Mouse (Mus musculus): ENCODE results near the gene Galnt12.
A peak's percentile ranks its signal among the peaks of the same experiment; 100 is the strongest.

Galnt12 gene

DNA sequence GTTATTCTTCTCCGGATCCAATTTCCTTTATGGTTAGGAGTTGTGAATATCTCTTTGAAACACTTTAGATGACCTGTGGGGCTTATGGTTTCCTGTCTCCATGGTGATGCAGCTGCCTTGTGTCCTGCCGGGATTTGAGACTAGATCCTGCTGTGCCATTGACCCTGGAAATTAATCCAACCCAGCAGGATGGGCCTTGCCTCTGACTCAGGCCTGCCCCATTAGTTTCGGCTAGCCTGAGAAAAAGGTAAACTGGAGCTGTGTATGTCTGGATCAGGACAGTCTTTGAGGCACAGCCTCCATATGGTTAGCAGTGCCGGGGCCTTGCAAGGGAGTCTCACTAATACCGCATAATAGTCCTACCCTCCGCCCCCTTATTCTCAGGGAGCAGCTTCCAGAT lies 1.9 kb downstream of the Galnt12 start:
- no peak for DNase-seq (ENCODE audit: low read depth, low spot score)

DNA sequence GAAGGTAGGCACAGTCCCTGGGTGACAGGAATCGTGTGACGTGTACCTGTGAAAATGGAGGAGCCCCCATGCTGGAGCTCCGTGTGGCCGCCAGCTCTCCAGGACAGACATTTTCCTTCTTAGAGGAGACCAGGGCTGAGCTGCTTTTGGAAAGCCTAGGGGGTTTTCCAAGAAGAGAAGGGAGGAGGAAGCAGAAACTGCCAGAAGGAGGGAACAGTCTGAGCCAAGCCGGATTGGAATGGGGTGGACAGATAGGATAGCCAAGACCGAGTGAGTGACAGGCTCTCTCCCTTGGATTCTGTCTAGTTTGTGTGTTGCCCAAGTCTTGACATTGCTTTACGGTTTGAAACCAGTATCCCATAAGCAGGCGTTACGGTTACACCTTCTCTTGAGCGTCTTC lies 11.9 kb downstream of the Galnt12 start:
- DNase-seq (ENCODE audit: low read depth, low spot score), result no peak

DNA sequence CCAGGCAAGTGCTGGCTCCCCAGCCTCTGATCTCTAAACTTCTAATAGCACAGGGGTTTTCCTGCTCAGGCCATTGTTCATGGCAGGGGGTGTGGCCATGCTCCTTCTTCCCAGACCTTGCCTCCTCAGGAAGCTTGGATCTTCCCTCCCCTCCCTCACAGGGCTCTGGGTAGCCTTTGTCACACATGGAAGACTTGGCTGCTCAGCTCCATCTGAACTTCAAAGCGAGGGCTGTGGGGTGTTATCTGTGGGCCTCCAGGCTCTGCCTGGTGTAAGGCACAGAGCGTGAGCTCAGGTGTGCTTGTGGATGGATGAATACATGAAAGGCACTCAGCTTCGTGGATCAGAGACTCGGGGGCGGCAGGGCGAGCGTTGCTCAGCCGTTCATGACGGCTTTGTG lies 20.2 kb downstream of the Galnt12 start:
- no peak for DNase-seq (ENCODE audit: low read depth, low spot score)

DNA sequence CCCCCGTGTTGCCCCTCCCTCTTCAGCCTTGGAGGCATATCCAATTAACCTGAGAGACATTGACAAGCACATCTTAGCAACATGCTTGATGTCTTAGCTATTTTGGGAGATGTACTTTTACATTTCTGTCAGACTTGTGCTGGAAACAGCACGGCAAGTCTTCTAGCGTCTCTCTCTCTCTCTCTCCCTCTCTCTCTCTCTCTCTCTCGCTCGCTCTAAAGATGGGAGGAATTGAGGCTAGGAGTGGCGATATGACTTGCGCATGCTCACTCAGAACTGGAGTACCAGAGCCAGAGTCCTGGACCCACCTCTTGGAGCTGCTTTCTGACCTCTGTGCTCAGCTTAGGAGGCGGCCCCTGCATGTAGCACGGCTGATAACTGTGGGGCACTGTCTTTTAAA lies 20.9 kb downstream of the Galnt12 start:
- DNase-seq (ENCODE audit: low read depth, low spot score), result no peak

DNA sequence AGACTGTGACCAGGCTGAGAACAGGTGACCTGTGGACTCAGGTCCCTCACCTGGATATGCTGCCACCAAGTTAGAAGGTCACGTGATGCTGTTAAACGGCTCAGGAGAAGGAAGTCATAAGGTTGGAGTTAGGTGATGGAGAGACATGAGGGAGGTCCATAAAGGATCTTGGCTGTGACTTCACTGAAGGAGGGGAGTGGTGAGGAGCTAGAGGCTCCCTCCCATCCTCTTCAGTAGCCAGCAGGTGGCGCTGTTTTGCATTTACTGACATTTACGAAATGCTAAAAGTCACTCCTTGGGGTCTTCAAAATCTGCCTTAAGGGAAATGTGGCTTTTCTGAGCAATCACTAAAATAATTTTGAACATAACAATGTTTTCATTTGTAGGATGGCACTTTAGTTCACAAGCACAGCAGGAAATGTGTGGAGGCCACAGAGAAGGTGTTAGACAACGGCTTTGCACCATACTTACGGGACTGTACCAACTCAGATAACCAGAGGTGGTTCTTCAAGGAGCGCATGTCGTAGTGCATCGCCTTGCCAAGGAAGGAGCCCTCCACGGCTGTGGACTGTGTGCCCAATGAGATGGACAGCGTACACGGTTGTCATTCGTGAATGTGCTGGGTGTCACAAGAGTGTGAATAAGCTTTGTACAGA lies 30.5 kb downstream of the Galnt12 start:
- DNase-seq (ENCODE audit: low read depth, low spot score), result peak; percentile 69

DNA sequence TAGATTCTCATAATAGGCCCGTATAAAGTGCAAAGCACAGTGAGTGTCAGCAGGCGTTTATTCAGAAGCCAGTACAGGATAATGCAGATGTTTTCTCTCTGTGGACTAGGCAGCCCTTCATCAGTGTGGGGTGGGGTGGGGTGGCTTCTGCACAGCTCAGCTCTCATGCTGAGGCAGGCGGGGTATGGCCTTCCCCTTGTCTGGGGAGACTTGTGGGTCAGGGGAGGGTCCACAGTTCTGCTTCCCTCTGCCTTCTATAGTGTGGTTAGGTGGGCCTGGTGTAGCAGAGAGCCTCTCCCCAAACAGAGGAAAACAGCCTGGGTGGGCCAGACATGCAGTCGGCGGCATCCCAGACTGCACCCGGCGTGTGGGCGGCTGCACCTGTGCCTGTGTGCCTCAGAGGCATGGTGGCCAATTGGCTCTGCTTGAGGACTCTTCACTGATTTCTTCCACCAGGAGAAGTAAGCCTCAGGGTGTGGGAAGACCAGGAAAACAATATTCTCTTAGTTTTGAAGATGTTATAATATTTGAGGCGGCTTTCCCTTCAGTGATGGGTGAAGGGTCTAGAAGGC lies 32.5 kb downstream of the Galnt12 start:
- DNase-seq (ENCODE audit: low read depth, low spot score), result no peak

DNA sequence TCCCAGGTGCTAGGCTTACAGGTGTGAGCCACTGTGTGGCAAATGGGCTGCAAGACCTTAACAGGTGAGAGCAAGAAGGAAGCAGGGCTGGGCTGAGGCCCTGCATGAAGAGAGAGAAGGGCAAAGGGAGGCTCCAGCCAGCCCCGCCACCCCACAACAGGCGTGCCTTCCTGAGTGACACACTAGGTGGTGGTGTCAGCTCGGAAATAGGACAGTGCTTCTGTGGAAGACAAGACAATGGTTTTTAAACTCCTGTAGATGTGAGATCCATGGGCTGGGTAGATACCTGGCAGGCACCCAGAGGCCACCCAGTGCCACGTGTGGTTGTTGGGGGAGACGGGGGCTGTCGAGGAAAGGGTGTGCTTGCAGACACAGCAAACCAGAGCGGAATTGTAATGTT lies 36.8 kb downstream of the Galnt12 start:
- no peak for DNase-seq (ENCODE audit: low read depth, low spot score)

DNA sequence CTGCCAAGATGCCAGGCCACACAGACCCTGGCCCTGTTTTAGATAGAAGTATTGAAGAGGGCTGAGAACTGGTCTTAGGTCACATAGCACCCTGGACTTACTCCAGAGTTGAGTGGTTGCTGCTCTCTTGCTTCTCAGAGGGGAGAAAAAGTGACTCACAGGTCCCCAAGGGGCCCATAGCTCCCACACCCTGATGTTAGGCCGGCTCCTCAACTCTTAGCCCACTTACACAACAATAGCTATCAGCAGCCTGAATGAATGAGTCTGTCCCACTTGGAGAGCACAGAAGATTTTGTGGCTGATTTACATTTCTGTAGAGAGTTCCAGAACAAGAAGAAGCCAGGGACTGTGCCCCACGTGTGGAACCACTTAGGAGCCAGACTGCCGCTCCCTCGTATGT lies 37.9 kb downstream of the Galnt12 start:
- no peak for DNase-seq (ENCODE audit: low read depth, low spot score)

DNA sequence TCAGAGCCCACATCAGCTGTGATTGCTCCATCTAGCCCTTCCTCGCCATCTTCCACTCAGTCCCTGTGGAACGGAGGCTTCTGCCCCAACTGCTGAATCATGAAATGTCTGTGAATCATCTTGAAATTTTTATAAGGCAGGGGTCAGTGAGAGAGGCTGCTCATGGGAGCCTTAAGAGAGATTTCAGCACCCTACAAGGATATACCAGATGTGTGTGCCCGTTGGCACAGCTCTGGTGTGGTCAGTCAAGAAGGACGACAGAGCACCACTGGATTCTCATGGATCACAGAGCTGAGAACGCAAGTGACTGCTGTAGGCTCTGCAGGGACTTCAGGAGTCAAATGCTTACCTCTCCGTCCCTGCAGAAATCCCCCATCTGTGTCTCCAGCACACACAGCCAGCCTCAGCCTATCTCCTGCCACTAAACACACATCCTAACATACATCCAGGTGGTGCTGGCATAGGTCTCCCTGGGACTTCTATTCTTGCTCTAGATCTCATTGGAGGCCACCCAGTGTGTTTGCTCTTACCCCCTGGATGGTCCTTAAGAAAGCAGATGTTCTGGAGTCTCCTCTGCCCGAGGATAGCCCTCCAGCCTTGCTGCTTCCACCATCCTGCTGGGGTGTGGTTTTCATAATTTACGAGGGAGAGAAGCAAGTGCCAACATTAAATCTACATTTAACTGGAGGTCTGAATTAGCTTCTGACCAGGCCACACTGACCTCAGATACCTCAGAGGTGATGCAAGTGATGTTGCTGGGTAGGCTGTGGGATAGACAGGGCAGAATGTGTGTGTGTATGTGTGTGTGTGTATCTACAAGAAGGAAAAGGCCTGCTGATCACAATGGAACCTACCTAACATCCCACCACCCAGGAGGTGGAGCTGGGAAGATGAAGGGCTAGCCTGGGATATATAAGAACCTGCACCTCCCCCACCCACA lies 38.7 kb downstream of the Galnt12 start:
- no peak for DNase-seq (ENCODE audit: low read depth, low spot score)

DNA sequence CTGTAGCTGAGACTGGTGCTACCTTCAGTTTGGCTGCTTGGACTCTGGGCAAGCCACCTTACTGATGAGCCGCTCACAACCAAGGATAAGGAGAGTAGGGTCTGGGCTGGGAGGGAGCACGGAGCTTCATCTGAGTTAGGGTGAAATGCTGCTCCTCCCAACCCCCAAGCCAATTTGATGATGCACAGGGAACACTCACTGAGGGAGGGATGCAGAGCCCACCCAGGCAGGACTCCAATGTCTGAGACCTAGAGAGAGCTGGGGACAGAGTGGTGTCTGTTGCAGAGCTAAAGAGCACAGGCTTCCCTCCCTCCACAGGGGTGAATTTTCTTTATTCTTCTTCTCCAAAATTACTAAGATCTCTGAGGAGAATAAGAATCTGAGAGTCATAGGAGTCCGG lies 40.2 kb downstream of the Galnt12 start:
- no peak for DNase-seq (ENCODE audit: low read depth, low spot score)

DNA sequence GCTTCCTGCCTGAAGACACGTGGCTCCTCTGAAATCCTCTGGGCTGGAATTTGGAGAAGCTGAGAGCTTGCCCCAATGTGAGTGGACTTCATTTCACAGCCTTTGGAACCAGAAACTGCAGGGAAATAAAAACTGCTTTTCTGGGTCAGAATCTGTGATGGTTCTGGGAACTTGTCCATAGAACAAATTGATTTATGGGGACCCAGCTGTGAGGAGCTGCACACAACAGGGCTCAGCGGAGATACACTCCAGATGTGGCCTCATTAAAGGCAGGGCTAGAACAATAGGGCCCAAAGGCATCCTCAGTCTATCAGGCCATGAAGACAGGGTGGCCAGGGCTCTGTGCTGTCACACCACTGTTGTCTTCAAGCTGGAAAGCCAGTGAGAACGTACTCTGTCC lies 40.7 kb downstream of the Galnt12 start:
- DNase-seq (ENCODE audit: low read depth, low spot score), result no peak

DNA sequence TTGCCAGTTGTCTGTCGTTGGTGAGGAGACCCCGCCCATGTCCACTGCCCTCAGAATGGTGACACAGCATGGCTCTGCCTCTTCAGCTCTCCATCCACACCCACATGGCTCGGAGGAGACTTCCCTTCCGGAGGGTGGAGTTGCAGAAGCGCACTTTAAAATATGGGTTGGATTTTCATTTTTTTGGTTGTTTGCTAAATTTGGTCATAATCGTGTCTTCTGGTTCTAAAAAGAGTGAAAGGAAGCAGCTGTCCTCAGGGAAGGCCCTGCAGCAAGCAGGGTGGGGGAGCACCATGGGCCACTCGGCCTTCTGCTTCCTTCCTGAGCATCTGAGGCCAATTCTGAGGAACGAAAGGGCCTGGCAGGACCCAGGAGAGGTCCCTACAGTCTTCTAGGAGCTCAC lies 45.0 kb downstream of the Galnt12 start:
- no peak for DNase-seq (ENCODE audit: low read depth, low spot score)

DNA sequence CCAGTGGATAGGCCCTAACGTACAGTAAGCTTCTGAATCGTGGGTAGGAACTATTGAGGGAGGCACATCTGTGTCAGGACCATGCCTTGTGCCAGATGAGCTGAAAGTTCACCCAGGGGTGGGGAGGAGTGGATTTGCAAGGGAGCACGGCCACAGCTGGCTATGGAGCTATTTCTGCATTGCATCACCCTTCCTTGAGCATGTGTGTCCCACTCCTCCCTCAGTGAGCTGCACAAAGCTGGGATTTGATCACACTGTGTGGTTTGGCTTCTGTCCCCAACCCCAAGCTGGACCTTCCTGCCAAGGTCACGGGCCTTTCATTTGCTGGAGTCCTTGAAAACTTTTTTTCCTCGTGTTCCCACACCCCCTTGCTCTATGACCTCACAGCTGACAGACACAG lies 45.8 kb downstream of the Galnt12 start:
- DNase-seq (ENCODE audit: low read depth, low spot score), result no peak

DNA sequence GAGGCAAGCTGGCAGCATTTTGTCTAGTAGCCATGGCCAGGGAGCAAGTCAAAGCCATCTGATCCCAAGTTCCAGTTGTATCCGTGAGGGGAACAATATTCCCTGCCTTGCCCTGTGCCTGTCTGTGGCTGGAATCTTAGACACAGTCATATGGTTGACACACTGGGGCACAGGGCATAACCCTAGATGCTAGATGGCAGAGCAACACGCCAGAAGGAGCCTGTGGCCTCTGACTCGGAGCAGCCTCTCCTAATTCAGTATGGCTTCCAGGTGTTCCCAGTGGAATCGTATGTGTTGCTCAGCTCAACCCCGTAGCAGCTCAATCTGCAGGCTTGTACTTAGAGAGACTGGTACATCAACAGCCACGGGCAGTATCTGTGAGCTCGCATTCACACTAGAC lies 46.7 kb downstream of the Galnt12 start:
- no peak for DNase-seq (ENCODE audit: low read depth, low spot score)

DNA sequence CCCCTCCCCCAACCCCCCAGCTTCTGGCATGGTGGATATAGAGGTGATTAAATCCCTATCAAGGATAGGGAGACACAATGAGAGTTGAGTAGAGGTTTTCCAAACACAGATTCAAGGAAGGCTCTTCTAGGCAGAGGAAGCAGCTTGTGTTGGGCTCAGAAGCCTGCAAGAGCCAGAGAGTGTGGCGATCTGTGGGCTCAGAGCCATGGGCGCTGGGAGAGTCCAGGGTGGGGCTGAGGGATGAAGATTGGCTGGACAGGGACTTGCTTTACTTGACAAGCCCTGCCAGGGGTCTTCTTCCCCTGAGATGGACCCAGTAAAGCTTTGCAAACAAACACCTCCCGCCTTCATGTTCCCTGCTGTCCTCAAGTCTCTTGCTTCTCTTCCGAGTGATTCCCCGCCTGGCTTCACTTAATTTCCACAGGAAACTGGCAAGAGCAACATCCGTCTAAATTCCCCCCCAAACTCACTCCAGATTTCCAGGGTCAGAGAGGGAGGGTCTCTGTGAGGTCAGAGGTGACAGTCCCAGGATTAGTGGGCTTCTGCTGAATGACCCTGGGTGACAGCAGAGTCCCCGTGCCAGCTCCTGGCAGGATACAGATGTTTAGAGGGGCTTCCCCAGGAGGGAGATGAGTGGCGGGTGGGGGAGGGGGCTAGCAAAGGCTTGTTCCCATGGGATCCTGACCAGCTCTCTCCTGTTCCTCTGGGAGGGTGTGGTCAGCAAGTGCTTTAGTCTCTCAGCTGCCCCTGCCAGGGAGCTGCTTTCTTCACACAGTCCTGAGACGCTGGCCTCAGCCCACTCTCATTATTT lies 47.5 kb downstream of the Galnt12 start:
- no peak for DNase-seq (ENCODE audit: low read depth, low spot score)

DNA sequence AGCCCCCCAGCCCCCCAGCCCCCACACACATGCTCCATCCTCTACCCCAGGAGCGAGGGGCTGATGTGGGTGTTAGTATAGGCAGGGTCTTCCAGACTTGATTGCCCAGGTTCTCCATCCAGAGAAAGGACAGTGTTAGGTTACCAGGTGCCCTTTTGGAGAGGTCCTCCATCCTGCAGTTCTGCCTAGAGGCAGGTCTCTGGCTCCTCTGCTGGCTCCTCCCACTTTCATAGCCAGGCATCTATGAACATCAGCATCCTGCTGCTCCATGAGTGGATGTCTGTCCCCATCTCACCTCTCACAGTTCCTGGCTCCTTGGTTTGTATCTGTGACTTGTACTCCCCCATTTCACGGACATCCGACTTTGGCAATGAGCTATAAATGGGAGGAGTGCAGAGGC lies 48.6 kb downstream of the Galnt12 start:
- no peak for DNase-seq (ENCODE audit: low read depth, low spot score)

DNA sequence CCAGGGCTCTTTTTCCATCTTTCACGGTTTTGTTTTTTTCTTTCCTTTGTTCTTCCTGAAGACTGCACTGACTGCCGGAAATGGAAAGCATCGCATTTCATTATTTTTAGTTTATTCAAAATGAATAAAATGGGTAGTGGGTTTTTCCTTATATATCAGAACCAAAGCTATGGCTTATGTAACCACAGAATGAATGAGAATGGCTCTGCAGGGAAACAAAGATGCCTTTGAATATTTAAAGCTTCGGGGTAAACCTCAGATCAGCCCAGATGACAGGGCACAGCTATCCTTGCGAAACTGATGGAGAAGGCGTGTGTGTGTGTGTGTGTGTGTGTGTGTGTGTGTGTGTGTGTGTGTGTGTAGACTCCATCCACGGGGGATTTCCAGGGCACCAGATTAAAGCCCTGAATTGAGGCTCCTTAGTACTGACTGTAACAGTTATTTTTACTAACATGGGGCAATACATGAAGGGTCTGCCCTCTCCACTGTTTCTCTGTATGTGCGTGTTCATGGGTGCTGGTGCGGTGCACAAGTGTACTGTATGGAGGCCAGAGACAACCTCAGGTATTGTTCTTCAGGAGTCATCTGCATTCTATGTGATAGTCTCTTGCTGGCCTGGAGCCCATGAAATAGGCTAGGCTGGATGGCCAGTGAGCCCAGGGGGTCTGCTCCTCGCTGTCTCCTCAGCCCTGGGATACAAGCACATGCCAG lies 49.9 kb downstream of the Galnt12 start:
- no peak for DNase-seq (ENCODE audit: low read depth, low spot score)

DNA sequence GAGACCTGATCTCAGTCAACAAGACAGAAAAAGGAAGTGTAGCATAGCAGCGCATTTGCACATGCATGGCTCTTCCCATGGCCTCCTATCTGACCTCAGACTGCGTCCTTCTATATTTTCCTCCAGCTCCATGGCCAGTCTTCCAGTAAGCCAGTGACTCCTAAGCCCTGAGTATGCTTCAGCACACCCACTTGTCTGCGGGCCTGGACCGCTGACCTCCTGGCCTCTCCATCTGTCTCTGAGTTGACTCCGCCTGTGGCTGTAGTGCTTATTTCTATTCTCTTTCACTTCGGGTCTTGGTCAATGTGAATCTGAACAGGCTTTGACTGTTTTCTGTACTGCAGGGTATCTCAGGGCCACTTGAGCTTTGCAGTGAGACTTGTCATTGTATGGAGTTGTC lies 52.1 kb downstream of the Galnt12 start:
- DNase-seq (ENCODE audit: low read depth, low spot score), result no peak

DNA sequence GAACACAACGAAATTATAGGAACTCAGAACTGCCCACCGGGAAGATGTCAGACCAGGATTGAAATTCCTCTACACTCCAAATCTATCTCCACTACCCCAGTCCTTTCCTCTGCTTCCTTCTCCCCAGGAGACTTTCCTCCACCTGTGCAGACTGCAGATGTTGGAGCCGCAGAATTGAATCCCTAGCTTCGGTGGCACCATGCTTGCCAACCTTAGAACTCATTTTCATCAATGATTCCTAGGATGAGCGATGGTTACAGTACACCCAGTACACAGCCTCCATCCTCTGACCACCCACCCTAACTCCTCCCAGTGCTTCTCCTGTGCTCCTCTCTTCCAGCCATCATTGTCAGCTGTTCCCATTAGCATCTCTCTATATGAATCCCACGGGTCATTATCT lies 53.6 kb downstream of the Galnt12 start:
- no peak for DNase-seq (ENCODE audit: low read depth, low spot score)

DNA sequence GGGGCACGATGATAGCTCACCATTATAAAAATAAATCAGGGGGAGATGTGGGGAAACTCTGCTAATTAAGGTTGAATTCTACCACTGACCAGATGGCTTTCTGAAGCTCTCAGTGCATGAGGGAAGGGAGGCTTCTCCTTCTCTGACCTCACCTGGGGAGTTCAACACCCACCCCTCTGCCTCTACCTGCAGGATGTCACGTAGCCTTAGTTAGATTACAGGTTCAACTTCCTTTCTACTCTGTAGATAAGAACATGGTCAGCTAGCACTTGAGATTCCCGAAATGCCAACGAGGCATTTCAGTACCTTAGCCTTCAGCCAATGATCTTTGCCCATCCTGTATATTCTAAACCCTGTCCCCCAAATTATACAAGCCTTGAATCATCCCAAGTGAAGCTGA lies 54.9 kb downstream of the Galnt12 start:
- DNase-seq (ENCODE audit: low read depth, low spot score), result no peak

DNA sequence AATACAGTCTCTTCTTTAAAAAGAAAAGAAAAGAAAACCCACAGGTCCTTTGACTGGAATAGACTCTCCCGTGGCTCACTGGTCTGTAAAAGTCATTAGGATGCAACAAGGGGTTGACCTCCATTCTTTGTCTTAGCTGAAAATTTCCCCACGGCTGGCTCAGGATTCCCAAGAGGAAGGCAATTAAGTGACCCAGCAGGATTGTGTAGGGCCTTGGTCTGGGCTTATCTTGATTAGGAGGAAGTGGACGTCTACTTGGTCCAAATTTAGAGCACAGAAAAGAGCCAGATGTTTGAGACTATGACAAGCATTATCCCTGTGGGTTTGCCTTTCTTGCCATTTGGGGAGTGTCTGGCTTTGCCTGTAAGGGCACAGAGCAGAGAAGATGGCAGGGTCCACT lies 58.3 kb downstream of the Galnt12 start:
- DNase-seq (ENCODE audit: low read depth, low spot score), result no peak
